Mouse (Mus musculus) erythroblast, adult 5-6 weeks (primary cell): ENCODE results near the gene C7. TPM values are rescaled to one million over a fixed set of nuclear protein-coding genes. Genes with fewer than 3 reads are reported as not detected.

Experiments
- ATAC-seq: replicated peaks from 2 replicates; pipeline ENCODE4 v1.8.0; 2016; ENCODE audit warnings: moderate number of reproducible peaks, mild to moderate bottlenecking, moderate TSS enrichment, inconsistent platforms; ENCODE audit not compliant: poor library complexity, low FRiP score, severe bottlenecking
- total RNA-seq, 2 experiments: library from RNA; stranded (forward) in 1 of 2; stranded (reverse) in 1 of 2; fragments of 150-400 nt in 1 of 2; fragments of 200-764, 138-1000 nt in 1 of 2; gene quantifications; 2 replicates each; pipeline versions ENCODE4 v1.2.3 to v1.2.4; 2015 to 2017; ENCODE audit warnings: low replicate concordance in 2 of 2

Gene C7
- total RNA-seq, 2 experiments from 2014 or later = not detected

GRCm38 (mm10) chr15:5003503-5004196 is 59.9 kb downstream of the C7 start:
- no peak for ATAC-seq

- no peak for ATAC-seq
Measured at GRCm38 (mm10) chr15:5002903-5003302, 60.6 kb downstream of the C7 start.

GRCm38 (mm10) chr15:4973355-4973754 is 90.2 kb downstream of the C7 start:
- no peak for ATAC-seq

Other genes with a start within 250 kb of the C7 start
- gene Mroh2b, start 165.0 kb downstream of the C7 start, total RNA-seq (2015; ENCODE audit: low replicate concordance) = not detected in 2 replicates
- gene Mroh2b, start 165.0 kb downstream of the C7 start, total RNA-seq (2017; ENCODE audit: low replicate concordance) = not detected in 2 replicates
- gene Card6, start 44.8 kb upstream of the C7 start, total RNA-seq (2015; ENCODE audit: low replicate concordance) = 1.7 TPM in 1 of 2 replicates, not detected in the other
- 0.42 and 1.3 TPM in 2 replicates for gene Card6, start 44.8 kb upstream of the C7 start, total RNA-seq (2017; ENCODE audit: low replicate concordance)
- gene Rpl37, start 52.9 kb upstream of the C7 start, total RNA-seq (2015; ENCODE audit: low replicate concordance) = 167 and 232 TPM in 2 replicates
- gene Rpl37, start 52.9 kb upstream of the C7 start, total RNA-seq (2017; ENCODE audit: low replicate concordance) = 170 and 249 TPM in 2 replicates
- gene Prkaa1, start 80.1 kb upstream of the C7 start, total RNA-seq (2015; ENCODE audit: low replicate concordance) = 13.6 and 19.8 TPM in 2 replicates
- 12.0 and 14.8 TPM in 2 replicates for gene Prkaa1, start 80.1 kb upstream of the C7 start, total RNA-seq (2017; ENCODE audit: low replicate concordance)
- gene Ttc33, start 121.8 kb upstream of the C7 start, total RNA-seq (2015; ENCODE audit: low replicate concordance) = 12.3 and 29.4 TPM in 2 replicates
- gene Ttc33, start 121.8 kb upstream of the C7 start, total RNA-seq (2017; ENCODE audit: low replicate concordance) = 26.4 and 28.4 TPM in 2 replicates
- 4.8 and 13.6 TPM in 2 replicates for gene Ptger4, start 180.4 kb upstream of the C7 start, total RNA-seq (2015; ENCODE audit: low replicate concordance)
- gene Ptger4, start 180.4 kb upstream of the C7 start, total RNA-seq (2017; ENCODE audit: low replicate concordance) = 2.0 and 3.7 TPM in 2 replicates